Mouse (Mus musculus) embryo, embryonic 9.5 days (tissue): Measurements from ENCODE around the gene 4930590J08Rik.
"Not testable (repeated sequence)": the region's sequence is repeated elsewhere in the genome, so short reads cannot be mapped to it uniquely, and the experiment has no call there.

ENCODE experiments used
- DNase-seq: peaks from one replicate; pipeline ENCODE4 v3.0.0-alpha.2; 2017; ENCODE audit errors: extremely low spot score

4930590J08Rik gene

DNA sequence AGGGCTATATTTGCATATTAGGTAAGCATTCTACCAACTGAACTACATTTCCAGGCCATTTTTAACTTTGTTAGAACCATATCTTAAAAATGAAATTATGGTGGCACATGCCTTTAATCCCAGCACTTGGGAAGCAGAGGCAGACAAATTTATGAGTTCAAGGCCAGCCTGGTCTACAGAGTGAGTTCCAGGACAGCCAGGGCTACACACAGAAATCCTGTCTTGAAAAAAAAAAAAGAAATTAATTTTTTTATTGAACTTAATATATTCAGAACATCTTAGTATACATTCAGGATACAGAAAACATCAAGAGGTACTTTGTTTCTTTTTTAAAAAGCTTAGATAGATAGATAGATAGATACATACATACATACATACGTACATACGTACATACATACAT is at the start of gene 4930590J08Rik:
Gene 4930590J08Rik, plus strand, starts transcription at position 301 of the 400 bp plus-strand sequence.
- DNase-seq: not testable (repeated sequence)

DNA sequence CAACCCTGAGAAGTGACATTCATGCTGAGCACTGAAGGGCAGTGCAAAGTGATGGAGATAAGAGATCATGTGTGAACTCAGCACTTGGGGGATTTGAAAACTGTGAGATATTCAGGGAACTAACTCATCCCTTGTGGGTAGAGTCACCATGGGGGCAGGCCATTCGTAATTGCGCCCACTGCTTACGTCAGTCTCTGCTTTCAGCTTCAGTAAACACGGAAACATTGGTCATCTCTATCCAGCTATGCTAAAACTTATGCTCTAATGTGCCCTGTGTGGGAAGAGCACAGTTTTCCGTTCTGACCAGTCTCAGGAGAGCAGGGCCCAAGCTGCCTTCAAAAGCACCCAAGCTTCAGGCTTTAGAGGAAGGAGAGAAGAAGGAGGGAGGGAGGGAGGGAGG is 44.3 kb upstream of the 4930590J08Rik start:
- no peak for DNase-seq

DNA sequence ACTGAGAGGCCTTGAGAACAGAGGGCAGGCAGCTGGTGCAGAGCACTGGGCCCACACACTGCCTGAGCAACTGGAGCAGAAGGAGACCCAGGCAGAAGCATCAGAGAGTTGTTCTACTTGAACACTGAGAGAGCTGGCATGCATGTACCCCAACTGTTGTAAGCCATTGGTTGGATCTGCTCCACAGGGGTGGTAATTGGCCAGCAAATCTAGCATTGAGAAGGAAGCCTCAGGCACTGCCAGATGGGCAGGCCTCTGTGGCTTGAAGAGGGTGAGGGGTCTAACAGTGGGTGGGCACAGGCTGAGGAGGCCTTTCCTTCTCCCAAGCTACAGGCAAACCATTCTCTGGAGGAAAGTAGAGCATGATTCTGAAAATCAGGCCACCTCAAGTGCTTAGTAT is 39.8 kb upstream of the 4930590J08Rik start:
- no peak for DNase-seq

DNA sequence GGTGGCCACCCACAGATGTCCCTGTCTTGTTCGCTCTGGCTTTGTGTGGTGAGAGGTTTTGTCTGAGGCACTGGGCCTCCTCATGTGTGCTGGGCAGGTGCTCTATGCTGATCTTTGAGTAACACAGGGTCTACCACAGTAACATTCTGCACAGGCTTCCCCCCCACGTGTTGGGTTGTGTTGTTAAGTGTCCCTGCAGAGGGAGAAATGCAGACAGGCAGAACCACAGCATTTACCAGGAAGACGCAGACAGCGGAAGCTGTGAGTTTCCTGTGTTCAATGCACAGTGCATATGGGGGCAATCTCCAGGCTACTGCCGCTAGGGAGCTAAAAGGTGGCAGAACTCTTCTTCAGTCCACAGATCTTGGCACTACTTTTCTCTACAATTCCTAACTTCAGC is 38.0 kb upstream of the 4930590J08Rik start:
- DNase-seq: no peak

DNA sequence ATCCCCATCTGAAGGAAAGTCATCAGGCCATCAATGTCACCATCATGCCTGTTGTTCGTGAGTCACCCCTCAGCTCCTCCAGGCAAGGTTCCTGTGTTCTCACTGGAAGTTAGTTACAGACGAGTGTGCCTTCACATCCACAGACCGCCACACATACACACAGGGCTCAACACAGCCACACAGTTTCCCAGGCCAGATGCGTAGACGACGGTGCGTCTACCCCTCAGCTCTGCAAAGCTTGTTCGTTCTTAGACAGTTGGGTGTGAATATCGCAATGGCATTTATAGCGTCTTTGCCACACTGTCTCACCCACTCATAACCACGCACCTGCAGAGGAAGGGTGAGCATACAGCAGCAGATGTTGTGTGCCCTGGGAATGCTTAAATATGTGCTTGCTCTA is 37.0 kb upstream of the 4930590J08Rik start:
- DNase-seq: no peak

DNA sequence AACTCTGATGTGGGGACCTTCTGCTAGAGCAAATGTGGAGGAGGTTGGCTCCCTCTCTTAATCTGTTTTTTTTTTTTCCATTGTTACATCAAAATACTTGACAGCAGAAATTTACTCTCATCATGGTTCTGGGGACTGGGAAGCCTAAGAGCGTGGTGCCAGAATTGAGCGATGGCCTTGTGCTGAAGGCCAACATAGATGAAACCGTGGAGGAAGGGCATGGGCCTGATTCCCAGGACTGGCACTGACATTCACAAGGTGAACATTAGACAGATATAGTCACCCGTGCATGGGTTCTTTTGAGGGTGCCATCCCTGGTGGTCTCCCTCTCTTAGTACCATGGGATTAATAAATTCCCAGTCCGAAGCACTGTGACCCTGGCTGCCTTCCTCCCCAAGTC is 34.5 kb upstream of the 4930590J08Rik start:
- no peak for DNase-seq

DNA sequence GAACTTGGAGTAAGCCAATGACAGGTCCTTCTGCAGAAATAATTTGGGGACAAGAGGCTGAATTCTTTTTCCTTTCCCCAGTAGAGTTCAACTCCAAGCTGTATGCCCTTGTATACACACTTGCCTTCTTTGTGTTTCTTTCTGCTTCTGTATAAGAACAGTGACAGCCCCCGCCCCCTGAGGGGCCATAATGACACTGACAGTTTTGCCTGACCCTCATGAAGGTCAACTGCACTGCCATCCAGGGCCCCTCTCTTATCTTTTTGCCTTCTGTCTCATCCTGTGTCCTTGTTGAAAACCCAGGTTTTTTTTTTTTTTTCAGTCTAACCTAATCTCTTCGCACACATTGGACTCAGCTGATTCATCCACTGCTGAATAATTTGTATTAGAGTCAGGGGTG is 29.8 kb upstream of the 4930590J08Rik start:
- no peak for DNase-seq

DNA sequence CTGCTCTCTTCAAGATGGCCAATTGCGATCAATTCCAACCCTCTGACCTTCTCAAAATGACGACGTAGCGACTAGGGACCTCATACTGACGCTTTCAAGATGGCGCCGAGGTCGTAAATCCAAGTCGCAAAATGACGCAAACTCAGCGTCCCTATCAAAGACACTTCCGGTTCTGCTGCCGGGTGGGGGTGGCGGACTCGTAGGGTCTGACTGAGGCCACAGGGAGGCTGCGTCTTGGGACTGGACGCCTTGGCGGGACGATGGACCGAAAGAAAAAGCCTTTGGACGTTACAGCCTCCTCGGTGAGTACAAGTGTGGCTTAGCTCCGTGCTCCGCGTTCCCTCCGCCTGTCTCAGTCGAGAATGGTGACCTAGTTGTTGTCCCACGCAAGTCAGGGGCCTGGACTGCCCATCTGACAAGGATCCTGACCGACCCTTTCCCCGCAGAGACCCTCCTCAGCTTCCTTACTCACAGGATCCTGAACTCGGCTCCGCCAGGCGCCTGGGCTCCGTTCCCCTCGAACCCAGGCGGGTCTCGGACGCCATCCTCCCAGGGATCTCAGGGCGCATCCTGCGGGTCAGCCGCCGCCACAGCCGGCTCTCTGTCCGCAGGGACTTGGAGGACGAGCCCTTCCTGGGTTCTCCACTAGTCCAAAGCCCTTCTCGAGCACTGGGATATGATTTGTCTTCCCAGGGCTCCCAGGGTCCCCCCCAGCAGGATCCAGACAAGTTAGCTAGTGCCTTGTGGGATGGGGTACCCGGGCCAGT is 24.5 kb upstream of the 4930590J08Rik start, which contains the start of gene Ccdc174:
Gene Ccdc174, plus strand, starts transcription at position 169 of the 767 bp plus-strand sequence.
- peak; percentile 89 for DNase-seq

DNA sequence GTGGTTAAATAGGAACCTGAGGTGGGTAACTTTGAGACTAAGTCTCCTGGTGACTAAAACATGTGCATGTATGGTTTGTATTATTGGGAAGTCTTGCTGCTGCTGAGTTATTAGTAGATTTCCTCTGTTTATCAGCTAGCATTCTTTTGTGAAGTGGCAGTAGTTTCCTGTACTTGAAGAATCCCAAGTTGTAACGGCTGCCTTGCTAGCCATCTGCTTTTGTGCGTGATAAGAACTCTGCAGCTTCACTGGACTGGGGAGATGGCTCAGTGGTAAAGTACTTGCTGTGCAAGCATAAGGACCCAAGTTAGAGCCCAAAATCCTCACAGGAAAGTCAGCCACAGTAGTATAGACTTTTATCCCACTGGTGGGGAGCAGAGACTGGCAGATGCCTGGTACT is 18.8 kb upstream of the 4930590J08Rik start:
- no peak for DNase-seq

DNA sequence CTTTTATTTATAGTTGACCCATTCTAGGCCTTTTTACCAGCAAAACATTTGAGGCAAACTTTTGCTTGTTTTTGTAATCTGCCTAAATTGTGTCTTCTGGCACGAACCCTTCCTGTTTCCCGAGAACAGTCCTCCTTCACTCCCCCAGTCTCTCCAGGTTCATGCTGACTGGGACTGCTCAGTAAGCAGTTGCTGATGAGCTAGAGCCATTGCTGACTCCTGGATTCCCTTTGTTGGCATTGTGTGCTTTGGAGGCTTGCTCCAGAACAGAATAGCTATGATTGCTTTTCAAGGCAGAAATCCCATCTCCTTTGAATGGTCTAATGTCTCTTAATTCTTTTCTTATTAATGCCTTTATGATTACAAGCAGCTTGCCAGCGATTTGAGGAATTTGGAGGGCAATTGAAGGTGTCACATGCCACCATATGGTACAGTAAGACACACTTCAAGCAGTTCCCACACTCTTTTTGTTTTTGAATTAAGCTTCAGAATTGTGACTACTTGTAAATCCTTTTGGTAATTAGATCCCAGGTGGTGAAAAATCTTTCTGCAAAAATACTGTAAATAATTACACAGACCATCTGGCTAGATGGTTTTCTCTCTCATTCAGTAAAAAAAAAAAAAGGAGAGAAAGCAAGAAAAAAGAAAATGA is 13.2 kb upstream of the 4930590J08Rik start:
- DNase-seq: no peak

DNA sequence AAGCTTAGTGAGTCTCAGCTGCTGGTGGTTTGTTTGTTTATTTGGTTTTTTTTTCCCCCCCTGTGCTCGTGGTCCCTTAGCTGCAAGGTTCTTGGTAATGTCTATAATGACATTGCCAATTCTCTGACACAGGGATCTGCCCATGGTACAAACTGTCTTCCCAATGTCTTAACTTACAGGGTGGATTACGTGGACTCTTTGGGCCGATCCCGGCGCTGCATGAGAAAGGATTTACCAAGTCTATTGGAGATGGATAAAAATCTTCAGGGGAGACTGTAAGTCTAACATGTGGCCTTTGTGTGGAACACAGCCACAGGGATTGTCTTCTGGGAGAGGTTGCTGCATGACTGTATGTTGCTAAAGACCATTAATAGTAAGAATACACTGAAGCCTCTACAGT is 12.0 kb upstream of the 4930590J08Rik start:
- no peak for DNase-seq

DNA sequence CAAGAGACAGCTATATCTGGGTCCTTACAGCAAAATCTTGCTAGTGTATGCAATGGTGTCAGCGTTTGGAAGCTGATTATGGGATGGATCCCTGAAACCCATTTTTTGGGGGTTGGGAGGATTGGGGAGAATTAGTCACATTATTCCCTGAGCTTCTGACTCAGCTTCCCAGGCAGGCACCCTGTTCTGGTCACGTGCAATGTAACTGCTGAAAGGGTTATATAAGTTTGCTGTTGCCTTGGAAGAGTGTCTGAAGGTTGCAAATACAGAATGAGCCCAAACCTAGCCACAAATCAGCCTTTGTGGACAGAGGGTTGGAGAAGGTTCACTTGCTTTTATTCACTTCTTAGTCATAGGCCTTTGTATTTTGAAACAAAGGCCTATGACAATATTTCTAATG is 10.8 kb upstream of the 4930590J08Rik start:
- no peak for DNase-seq

DNA sequence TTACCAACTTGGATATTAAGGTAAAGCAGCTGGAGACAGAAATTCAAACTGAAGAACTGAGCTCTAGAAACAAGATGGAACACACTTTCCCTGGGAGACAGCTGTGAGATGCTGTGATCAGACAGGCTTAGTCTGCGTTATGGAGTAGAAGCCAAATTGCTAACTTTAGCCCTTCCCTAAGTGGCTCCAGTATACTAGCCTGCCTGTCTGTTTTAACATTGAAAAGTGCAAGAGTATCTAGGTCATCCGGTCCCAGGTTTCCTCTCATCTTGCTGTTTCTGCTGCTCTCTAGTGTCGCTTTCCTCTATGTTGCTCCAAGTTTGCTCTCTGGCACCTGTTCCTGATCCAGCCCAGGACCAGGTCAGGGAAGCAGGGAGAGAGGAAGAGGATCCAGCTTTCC is 5.8 kb upstream of the 4930590J08Rik start:
- no peak for DNase-seq

DNA sequence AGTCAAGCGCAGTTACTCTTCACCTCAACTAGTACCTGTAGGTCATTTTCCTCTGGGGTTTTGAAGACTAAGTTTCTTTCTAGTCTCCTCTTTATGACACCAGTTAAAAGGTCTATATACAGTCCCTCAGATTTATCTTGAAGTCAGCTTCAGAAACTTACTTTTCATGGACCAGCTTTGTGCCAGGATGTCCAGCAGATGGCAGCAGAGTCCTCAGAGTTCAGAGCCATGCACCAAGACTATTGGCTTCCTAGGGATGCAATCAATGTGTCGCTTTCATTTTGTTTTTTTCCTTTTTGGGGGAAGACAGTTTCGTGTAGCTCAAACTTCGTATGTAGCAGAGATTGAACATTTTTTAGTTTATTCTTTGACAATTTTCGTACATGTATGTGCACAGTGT is 1.1 kb upstream of the 4930590J08Rik start:
- DNase-seq: peak; percentile 68

DNA sequence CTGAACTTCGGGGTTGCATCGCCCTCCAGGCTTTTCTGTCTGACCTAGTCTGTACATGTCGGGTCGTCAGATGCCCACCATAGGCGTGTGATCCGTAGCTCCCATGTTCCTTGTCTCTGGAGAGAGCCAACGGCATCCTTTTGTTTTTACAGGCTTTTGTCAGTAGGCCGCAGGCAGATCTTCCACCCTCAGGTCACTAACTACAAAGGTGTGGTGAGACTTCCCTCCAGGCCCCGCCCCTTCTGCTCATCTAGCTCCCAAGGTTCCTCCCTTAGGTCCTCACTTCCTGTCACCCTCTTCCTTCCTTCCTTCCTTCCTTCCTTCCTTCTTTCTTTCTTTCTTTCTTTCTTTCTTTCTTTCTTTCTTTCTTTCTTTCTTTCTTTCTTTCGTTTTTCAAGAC is 11.4 kb downstream of the 4930590J08Rik start:
- no peak for DNase-seq

DNA sequence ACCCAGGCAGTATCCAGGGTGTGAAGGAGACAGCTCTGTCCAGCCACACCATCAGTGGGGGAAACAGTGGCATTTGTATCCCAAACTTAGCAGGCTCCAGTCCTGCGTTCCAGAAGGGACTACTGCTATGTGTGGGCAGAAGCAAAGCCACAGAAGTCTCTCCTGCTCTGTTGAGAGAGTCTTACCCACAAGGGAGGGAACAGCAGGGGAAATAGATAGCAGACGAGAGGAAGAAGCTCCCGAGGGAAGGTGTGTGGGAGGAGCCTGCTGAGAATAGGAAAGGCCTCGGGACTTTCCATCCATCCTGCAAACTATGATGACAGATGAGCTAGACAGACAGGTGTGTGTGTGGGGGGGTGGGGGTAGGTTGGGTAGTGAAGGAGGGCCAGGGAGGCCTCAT is 14.7 kb downstream of the 4930590J08Rik start:
- no peak for DNase-seq

DNA sequence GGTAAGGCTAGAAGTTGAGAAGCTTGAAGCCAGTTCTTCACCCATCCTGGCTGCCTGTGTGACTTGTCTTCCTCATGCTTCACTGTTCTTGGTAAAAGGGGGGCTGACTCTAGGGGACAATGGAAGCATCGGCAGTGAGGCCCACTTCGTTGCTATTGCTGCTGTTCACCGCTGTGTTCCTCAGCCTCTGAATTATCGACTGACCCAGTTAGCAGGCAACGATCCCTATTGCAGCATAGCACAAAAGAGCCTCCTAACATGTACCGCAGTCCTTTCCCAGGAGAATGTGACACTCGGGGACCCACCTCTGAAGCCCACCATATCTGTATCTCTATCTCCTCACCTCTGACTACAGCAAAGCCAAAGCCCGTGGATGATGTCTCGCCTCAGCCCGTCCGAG is 15.1 kb downstream of the 4930590J08Rik start:
- DNase-seq: no peak

DNA sequence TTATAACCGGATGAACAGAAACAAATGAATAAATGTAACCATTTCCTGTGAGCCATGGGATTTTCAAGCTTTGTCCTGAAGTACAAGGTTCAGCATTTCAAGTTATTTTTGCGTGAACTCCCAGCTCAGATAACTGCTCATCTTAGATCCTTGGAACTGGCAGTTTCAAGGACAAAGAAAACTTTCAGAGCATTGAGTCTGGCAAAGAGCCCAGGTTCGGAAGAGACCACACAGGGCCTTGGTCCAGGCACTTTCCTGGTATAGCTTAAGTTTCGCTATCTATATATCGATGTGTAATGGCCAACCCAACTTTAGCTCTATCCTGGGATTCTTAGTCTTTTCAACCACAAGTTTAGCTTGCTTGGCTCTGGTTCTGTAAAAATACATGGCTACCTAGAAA is 28.6 kb downstream of the 4930590J08Rik start:
- DNase-seq: no peak

DNA sequence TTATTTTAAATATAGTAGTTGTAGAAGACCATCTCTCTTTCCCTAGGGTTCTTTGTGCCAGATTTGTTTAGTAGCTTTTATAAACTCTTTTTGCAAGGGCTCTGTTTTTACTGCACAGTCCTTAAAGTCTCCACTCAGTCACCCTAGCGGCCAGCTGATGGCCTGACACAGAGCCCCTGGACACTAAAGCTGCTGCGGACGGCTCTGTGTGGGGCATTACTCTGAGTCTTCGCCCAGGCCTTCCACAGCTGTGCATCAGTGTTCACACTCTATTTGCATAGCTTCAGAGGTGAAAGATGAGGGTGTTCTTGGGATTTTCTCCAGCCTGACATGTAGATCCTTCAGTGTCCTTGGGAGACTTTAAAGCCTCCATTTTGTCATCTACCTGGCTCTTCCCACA is 35.9 kb downstream of the 4930590J08Rik start:
- no peak for DNase-seq

DNA sequence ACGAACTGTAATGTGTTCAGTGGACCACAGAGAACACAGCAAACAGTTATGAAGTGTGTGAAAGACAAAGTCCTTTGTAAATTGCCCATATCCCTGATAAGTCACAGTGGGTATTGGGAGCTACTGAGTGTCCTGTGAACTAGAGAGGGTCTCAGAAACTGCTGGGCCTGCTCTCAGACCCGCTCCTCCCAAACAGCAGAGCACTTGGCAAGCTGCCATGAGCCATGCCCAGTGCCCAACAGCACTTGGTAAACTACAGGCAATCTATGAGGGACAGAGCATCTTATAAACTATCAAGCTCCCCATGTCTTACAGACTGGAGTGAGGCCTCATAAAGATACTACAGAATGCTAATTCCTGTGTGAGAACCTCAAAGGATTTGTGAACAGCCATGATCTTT is 45.8 kb downstream of the 4930590J08Rik start:
- DNase-seq: no peak

DNA sequence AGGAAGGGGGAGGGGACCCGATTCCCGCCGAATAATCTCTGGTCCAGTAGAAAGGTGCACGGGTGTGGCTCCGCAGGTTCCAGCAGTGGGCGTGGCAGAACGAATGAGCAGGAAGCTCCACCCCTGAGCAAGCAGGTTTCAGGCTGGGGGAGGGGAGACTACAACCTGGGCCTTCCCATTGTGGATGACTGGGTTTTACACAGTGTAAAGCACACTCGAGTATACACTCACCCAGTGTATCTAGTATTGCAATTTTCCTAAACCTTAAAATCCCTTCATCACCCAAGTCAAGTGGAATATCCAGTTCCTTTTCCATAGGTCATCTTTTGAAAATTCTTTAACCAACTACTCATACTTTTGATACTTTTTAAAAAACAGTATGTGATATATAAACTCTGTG is 55.4 kb downstream of the 4930590J08Rik start:
- not testable (repeated sequence) for DNase-seq

DNA sequence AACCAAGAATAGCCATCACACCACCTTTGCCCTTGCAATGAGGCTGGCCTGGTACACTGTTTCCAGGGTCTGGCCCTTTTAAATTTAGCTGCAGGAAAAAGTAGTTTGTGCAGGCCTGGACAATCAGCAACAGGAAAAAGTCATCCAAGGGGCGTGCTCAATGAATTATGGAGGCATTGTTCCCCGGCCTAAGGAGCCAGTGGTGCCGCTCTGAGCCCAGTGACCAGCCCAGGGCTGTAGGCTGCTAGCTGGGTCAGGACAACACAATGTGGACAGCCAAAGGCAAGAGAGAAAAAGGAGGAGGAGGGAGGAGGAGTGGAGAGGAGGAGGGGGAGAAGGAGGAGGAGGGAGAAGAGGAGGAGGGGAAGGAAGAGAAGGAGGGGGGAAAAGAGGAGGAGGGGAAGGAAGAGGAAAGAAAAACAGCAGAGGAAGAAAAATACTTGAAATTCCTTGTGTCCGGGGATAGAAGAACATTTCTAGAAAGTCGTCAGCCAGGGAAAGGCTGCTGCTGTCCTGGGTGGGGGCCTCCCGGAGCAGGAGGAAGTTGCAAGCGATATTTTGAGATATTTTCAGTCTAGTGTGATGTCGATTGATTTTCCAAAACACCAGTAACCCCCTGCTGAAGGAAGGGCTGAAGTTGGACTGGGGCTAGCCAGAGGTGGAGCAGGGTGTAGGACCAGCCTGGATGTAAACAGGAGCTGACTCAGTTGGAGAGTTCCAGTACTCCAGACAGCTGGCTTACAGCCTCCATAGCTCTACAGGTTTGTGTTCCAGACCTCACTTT is 57.6 kb downstream of the 4930590J08Rik start:
- DNase-seq: peak; percentile 17

DNA sequence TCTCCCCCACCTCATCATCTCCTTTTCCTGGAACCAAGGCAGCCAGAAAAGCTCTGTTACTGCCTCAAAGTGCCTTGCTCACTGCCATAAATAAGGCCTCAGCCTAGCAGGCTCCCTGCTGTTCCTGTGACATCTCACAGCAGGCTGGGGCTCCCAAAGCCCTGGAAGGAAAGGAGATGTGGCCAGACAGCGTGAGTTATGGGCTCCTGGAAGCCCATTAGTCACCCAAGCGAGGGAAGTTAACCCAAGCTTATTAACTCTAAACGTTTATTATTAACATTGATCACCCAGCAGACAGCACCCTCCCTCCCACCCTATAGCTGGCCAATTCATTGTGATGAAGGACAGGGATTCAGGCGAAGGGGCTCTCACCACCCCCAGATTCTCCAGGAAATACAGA is 60.8 kb downstream of the 4930590J08Rik start:
- no peak for DNase-seq
